Mouse (Mus musculus): ENCODE results near the gene Plcd3. TPM values are rescaled to one million over a fixed set of nuclear protein-coding genes. Genes with fewer than 3 reads are reported as not detected.

The Plcd3 gene
- total RNA-seq (2021) = 10 to 100 TPM; 13.3 to 13.8 TPM

DNA sequence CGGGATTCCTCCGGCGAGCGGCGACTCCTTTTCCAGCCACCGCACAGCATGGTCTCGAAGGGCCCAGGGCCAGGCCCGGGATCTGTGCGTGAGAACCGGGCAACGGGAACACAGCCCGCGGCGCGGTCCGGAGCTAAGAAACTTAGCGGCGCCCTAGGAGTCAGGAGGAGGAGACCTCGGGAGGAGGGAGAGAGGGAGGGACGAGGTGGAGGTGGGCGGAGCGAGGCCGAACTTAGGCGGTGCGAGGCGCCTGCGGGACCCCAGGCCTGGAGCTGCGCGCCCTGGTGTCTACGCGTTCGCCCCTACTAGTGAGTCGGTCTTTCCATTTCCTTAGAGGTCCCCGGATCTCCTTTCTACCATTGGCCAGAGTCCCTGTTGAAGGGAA is at the start of gene Plcd3, which contains the start of gene Acbd4:
Plcd3 (minus strand) TSS at position 178 of the 385 bp plus-strand sequence.
Acbd4 (plus strand) TSS at position 202 of the 385 bp plus-strand sequence.
- DNase-seq (ENCODE audit: low spot score in 2 of 2) = peak; percentile 64 to 66
- intact Hi-C loops (cut with DNase I) = no loop called here

- intact Hi-C loops (cut with DNase I) = loop anchor here (10.0 kb wide), 1 partner anchor 405 kb away; no protein-coding TSS in a partner anchor
- no peak for DNase-seq (ENCODE audit: low spot score in 2 of 2)
These were observed 48.3 kb upstream of the Plcd3 start for GRCm38 (mm10) chr11:103149771-103150170.

DNA sequence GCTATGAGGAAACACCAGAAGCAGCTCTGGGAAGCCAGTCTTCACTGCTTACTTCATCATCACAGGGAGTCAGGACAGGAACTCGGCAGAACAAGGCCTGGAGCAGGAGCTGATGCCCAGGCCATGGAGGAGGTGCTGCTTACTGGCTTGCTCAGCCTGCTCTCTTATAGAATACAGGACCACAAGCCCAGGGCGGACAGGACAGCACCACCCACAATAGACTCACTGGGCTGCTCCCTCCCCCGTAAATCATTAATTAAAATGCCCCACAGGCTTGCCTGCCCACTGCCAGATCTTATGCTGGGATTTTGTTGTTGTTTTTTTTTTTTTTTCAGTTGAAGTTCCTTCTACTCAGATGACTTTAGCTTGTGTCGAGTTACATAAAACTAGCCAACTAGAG is 46.3 kb upstream of the Plcd3 start:
- intact Hi-C loops (cut with DNase I) = no loop called here

GRCm38 (mm10) chr11:103146386-103146785 is 44.9 kb upstream of the Plcd3 start:
- intact Hi-C loops (cut with DNase I) = no loop called here
- no peak for DNase-seq (ENCODE audit: low spot score in 2 of 2)

More for the DNA sequence above, 46.3 kb upstream of the Plcd3 start:
- DNase-seq (ENCODE audit: low spot score in 2 of 2) = no peak

DNA sequence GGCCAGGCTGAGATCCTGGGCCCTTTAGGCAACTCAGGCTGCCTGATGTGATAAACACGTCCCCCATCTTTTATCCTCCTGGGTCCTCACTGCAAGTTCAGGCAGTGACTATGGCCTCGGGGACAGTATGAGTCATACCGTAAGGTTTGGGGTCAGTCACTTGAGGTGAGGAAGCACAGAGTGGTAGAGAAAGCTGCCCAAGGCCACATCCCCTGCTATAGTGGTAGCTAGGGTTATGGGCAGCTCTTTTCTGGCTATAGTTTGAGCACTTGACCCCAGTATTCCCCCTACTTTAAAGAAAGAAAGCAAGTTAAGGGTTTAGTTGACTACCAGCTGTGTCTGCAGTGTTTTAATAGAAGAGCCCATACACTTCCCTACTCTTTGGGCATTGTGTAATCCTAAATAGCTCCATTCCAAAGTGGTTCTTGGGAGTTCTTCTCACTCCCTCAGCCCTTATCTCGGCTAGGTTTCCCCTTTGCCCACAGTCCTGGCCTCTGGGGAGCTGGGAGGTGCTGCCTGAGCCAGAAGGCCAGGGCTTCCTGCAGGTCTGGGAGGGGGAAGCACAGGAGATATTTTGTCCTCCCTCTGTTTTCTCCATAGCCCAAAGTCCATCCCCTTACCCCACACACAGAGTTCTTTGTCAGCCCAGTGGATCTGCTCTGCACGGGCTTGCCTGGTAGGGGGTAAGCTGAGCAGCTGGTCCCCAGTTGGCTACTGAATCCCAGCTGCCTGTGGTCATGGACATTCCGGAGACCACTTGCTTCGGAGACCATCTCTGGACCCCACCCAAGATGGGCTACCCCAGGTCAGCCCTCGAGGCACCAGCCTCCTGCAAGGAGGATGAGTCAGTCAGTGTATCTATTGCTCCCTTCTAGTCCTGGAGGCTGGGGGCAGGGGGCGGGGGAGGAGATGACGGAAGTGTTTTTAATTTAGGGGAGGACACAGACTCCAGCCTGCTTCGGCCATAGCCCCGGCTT is 43.1 kb upstream of the Plcd3 start:
- DNase-seq (ENCODE audit: low spot score in 2 of 2) = no peak
- intact Hi-C loops (cut with DNase I) = no loop called here

GRCm38 (mm10) chr11:103142441-103143182 is 41.2 kb upstream of the Plcd3 start:
- intact Hi-C loops (cut with DNase I) = no loop called here
- peak; percentile 86 to 96 for DNase-seq (ENCODE audit: low spot score in 2 of 2)

- no peak for DNase-seq (ENCODE audit: low spot score in 2 of 2)
- intact Hi-C loops (cut with DNase I) = no loop called here
These were observed 40.4 kb upstream of the Plcd3 start for GRCm38 (mm10) chr11:103141944-103142255.

- intact Hi-C loops (cut with DNase I) = no loop called here
- DNase-seq (ENCODE audit: low spot score in 2 of 2) = peak in 1 of 2 experiments; percentile 35
These were observed 39.9 kb upstream of the Plcd3 start for GRCm38 (mm10) chr11:103141101-103141943.

DNA sequence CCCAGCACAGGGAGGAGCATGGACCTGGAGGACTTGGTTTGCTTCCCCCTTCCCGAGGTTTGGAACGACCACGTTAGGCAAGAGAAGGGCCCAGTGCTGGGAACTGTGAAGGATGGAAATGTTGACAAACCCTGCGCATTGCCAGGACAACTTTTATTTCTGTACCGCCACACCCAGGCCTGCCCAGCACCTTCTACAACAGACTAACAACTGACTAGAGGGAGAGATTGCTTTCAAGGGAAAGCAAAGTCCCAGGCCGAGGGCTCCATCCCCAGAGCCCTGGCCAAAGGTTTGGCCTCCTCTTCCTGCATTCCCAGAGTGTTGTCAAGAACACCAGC is 39.3 kb upstream of the Plcd3 start:
- intact Hi-C loops (cut with DNase I) = no loop called here
- no peak for DNase-seq (ENCODE audit: low spot score in 2 of 2)

DNA sequence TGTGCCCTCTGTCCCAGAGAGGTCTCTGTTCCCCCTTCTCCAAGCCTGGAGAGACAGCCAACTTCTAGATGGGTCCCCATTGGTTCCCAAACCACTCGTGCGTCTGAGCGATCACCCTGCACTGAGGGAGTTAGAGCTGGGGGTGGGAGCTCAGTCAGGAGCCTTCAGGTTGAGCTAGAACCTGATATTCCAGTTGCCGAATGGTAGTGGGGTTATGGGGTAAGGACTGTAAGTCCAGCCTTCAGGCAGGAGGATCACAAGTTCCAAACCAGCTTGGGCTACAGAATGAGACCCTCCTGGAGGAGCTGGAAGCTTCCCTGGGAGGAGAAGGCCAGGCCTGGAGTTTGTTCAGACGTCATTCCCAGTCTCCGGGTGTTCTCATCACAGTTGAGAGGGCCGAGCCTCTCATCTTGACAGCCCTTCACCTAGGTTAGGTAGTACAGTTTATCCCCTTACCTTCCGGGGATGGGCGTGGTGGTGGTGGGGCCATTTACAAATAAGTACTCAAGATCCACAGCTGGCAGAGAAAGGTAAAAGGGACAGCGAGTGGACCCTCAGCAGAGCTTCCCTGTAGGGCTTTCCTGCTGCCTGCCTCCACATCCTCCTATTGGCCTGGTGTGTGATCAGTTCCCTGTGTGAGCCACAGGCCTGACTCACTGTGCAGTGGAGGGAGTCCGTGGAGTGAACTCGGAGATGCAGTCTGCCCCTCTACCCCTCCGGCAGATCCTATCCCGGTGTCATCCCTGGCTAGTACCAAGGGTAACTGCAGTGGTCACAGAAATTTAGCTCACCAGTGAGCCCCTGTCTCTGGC is 38.7 kb upstream of the Plcd3 start:
- intact Hi-C loops (cut with DNase I) = no loop called here
- DNase-seq (ENCODE audit: low spot score in 2 of 2) = no peak

DNA sequence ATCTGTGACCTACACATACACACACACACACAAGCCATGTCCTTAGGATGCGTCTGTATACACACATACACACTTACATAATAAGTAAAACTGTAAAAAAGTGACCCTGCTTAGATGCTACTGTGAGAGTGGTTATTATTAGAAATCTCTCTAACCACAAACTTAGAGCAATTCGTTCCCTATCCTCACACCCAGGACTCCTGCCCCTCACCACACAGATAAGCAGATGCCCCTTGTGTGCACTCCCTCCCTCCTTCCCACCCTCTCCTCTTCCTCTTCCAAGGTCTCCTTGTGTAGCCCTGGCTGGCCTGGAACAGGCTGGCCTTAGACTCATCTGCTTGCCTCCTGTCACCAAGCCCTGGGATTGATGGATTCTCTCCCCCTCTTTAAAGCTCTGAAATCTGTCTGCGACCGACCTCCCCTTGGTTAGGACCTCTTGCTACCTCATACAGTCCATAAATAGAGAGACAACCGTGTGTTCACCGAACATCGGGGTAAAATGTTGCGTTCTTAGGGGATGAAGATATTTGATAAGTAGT is 34.6 kb upstream of the Plcd3 start:
- DNase-seq (ENCODE audit: low spot score in 2 of 2) = no peak
- intact Hi-C loops (cut with DNase I) = no loop called here

- intact Hi-C loops (cut with DNase I) = no loop called here
- peak in 1 of 2 experiments; percentile 74 for DNase-seq (ENCODE audit: low spot score in 2 of 2)
These were observed 32.8 kb upstream of the Plcd3 start for GRCm38 (mm10) chr11:103134221-103134620.

DNA sequence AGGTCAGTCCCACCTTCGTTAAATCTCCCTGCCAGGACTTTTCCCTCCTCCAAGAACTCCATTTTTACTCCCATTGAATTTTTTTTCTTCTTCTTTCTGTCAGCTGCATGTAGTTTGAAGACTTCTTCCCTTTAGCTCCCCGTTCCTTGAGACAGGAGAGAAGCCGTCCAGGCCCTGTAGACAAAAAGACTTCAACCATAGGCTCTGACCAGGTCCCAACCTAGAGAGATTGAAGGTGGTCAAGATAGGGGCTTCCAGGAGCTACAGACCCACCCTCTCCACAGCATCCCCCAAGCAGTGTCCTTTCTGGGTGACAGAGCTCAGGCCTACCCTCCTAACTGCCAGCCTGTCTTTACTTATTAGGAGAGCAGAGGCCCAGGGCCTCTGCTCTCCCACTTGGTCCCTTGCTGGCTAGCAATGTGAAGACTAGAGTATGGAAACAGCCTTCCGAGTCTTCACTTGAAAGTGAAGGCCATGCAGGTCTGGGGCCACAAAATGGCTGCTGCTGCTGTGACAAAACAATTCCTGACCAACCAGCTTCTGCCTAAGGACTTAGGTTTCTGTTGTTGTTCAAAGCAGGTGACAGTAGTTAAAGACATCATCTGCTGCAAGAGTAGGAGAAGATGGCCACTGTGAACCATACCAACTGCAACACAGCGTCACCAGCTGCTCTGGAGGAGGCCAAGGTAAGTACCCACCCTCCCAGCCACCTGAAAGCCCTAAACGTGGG is 32.2 kb upstream of the Plcd3 start:
- DNase-seq (ENCODE audit: low spot score in 2 of 2) = peak in 1 of 2 experiments; percentile 14
- intact Hi-C loops (cut with DNase I) = no loop called here

DNA sequence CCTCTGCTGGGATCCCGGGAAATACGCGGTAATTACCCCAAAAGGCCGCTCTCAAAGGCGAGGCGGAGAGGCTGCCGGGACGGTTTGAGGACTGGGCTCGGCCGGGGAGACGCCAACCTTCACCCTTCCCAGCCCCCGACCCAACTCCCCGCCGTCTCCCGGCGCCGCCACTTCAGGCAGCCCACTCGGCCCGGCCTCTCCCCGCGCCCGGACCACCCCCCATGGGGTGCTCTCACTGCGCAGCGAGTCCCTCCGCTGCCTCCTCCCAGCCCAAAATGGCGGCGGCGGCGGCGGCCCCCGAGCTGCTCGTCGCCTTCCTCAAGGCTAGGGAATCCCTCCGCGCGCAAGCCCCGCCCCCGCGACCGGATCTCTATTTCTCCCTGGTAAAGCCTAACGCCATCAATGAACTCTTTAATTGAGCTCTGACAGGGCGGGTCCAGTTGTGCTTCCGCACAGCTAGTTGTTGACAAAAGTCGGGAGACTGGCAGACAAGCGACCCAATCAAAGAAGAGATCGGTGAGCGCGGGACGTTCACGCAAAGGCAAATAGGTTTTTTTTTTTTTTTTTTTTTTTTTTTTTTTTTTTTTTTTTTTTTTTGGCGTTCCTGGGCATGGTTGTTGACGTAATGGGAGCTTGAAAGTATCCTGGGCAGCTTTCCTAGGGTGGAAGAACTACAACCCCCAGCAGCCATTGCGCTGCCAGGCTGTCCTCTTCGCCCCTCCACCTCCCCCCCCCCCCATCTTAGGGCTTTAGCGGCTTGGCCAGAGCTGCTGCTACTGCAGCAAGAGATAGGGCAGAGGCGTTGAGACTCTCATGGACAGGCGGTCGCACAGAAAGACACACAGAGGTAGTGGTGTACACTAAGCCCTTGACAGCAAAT is 31.4 kb upstream of the Plcd3 start:
- peak; percentile 100 for DNase-seq (ENCODE audit: low spot score in 2 of 2)
- intact Hi-C loops (cut with DNase I) = loop anchor here (1.0 kb wide), 1 partner anchor 17 kb away; the partner anchor contains the start of gene Hexim1

- DNase-seq (ENCODE audit: low spot score in 2 of 2) = peak; percentile 53 to 54
- intact Hi-C loops (cut with DNase I) = loop anchor here (1.0 kb wide), 1 partner anchor 16 kb away; the partner anchor contains the start of gene Hexim1
These were observed 30.5 kb upstream of the Plcd3 start, which contains the start of gene Hexim2 for GRCm38 (mm10) chr11:103131701-103132575. TSS of gene Hexim2 (plus strand) at chr11:103132429.

- intact Hi-C loops (cut with DNase I) = no loop called here
- DNase-seq (ENCODE audit: low spot score in 2 of 2) = peak in 1 of 2 experiments; percentile 32
These were observed 18.9 kb upstream of the Plcd3 start for GRCm38 (mm10) chr11:103120315-103120714.
